Mouse (Mus musculus) heart, adult 18-20 months (tissue): Measurements from ENCODE around the gene 2310022A10Rik. TPM values are rescaled to one million over a fixed set of nuclear protein-coding genes. Genes with fewer than 3 reads are reported as not detected.

Experiments used
- DNase-seq, 2 experiments: peaks; one replicate each; pipeline ENCODE4 v3.0.0; 2021 to 2022; ENCODE audit warnings: mixed read lengths in 1 of 2
- total RNA-seq, 2 experiments: library from RNA; stranded (reverse); gene quantifications; 2 replicates each; pipeline ENCODE4 v1.2.3; 2021

2310022A10Rik gene
- total RNA-seq, 2 experiments from 2014 or later, result 63.8 to 64.7 TPM

- DNase-seq, result no peak
These were observed 37.7 kb downstream of the 2310022A10Rik start for GRCm38 (mm10) chr7:27590566-27591213.

GRCm38 (mm10) chr7:27591266-27592216, 38.5 kb downstream of the 2310022A10Rik start, which contains the start of gene Akt2:
Akt2 (plus strand) TSS chr7:27591552.
- peak; percentile 94 to 97 for DNase-seq

GRCm38 (mm10) chr7:27592217-27592929, 39.3 kb downstream of the 2310022A10Rik start:
- peak; percentile 54 to 77 for DNase-seq

GRCm38 (mm10) chr7:27592934-27593645, 40.1 kb downstream of the 2310022A10Rik start:
- peak; percentile 60 to 62 for DNase-seq

- peak; percentile 66 to 75 for DNase-seq
These were observed 43.8 kb downstream of the 2310022A10Rik start for GRCm38 (mm10) chr7:27596586-27597503.

GRCm38 (mm10) chr7:27598053-27598452, 45.0 kb downstream of the 2310022A10Rik start:
- no peak for DNase-seq

GRCm38 (mm10) chr7:27601628-27602027, 48.6 kb downstream of the 2310022A10Rik start:
- DNase-seq, result no peak

- DNase-seq, result no peak
These were observed 49.1 kb downstream of the 2310022A10Rik start for GRCm38 (mm10) chr7:27602161-27602560.

GRCm38 (mm10) chr7:27602835-27603234, 49.8 kb downstream of the 2310022A10Rik start:
- no peak for DNase-seq

- DNase-seq, result no peak
These were observed 51.8 kb downstream of the 2310022A10Rik start for GRCm38 (mm10) chr7:27604661-27605348.

- DNase-seq, result peak; percentile 83 to 87
These were observed 52.7 kb downstream of the 2310022A10Rik start for GRCm38 (mm10) chr7:27605499-27606285.

- no peak for DNase-seq
These were observed 53.6 kb downstream of the 2310022A10Rik start for GRCm38 (mm10) chr7:27606481-27607254.

GRCm38 (mm10) chr7:27607580-27607979, 54.5 kb downstream of the 2310022A10Rik start:
- peak; percentile 87 to 92 for DNase-seq

GRCm38 (mm10) chr7:27608130-27608529, 55.1 kb downstream of the 2310022A10Rik start:
- DNase-seq, result no peak

- DNase-seq, result peak; percentile 43 to 56
These were observed 56.3 kb downstream of the 2310022A10Rik start for GRCm38 (mm10) chr7:27609285-27609684.

GRCm38 (mm10) chr7:27609688-27610087, 56.7 kb downstream of the 2310022A10Rik start:
- DNase-seq, result no peak

- DNase-seq, result no peak
These were observed 57.3 kb downstream of the 2310022A10Rik start for GRCm38 (mm10) chr7:27610370-27610769.

GRCm38 (mm10) chr7:27610871-27611270, 57.8 kb downstream of the 2310022A10Rik start:
- DNase-seq, result no peak
